Mouse (Mus musculus) neural tube, embryonic 13.5 days (tissue): ENCODE data around the gene Cacna2d4. TPM values are rescaled to one million over a fixed set of nuclear protein-coding genes. Genes with fewer than 3 reads are reported as not detected.

Source experiments
- ATAC-seq: fragments of 200-750 bp; cut with Nextera tagmentation; 2 replicates; pipeline ENCODE4 v1.8.0; 2017; ENCODE audit warnings: low read depth, mild to moderate bottlenecking, moderate TSS enrichment, moderate library complexity
- H3K27ac ChIP-seq: fragments of 300-500 bp; sonication (generic); replicated peaks from 2 replicates; pipeline ENCODE4 v1.5.1; 2015; ENCODE audit warnings: moderate library complexity, mild to moderate bottlenecking, inconsistent platforms
- H3K27me3 ChIP-seq: fragments of 300-500 bp; sonication (generic); 2 replicates; pipeline ENCODE4 v1.6.1; 2015; ENCODE audit warnings: mild to moderate bottlenecking, inconsistent platforms
- H3K36me3 ChIP-seq: fragments of 300-500 bp; sonication (generic); 2 replicates; pipeline ENCODE4 v1.6.1; 2015; ENCODE audit warnings: mild to moderate bottlenecking, inconsistent platforms
- H3K4me1 ChIP-seq: fragments of 300-500 bp; sonication (generic); replicated peaks from 2 replicates; pipeline ENCODE4 v1.6.1; 2015; ENCODE audit warnings: inconsistent platforms
- H3K4me2 ChIP-seq: fragments of 300-500 bp; sonication (generic); 2 replicates; pipeline ENCODE4 v1.6.1; 2015; ENCODE audit warnings: inconsistent platforms, mild to moderate bottlenecking, moderate library complexity
- H3K4me3 ChIP-seq: fragments of 300-500 bp; sonication (generic); 2 replicates; pipeline ENCODE4 v1.5.1; 2015; ENCODE audit warnings: mild to moderate bottlenecking, inconsistent platforms
- H3K9ac ChIP-seq: fragments of 300-500 bp; sonication (generic); 2 replicates; pipeline ENCODE4 v1.6.1; 2015; ENCODE audit warnings: moderate library complexity, mild to moderate bottlenecking, inconsistent platforms
- H3K9me3 ChIP-seq: fragments of 300-500 bp; sonication (generic); 2 replicates; pipeline ENCODE4 v1.6.1; 2016; ENCODE audit warnings: inconsistent platforms
- WGBS: fragments of 180-500 bp; shearing (Covaris S2); methylation state at CpG from one replicate; pipeline ENCODE4 v1.1.7; 2015; 5-methylcytosine and 5-hydroxymethylcytosine counted together
- polyA plus RNA-seq: library from polyadenylated mRNA; unstranded; fragments of >200 nt; fragmentation: Nextera tagmentation; extraction: Ambion mirVana; gene quantifications from 2 replicates; pipeline ENCODE4 v1.2.1, GENCODE M21; 2015

Cacna2d4 gene
- polyA plus RNA-seq, 1 experiment from 2014 or later: 0.17 TPM

DNA sequence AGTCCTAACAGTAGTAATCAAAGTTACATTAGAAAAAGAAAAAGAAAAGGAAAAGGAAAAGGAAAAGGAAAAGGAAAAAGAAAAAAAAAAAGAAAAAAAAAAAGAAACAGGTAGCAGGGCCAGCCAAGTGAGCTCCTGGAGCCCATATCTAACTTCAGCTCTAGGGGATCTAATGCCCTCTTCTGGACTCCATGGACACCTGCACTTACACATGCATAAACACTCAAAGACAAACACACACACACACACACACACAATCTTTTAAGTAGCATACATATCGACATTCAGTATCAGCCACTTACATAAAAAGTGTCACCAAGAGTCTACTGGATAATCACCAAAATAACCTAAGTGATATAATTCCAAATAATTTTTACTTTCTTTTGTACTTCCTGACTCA lies 149.3 kb downstream of the Cacna2d4 start:
- no peaks in the 10 kb centered on the region for H3K9me3 ChIP-seq
- H3K27ac ChIP-seq: no peak overlapping the region
- 96% methylated on average over 1 of the region's 1 CpGs for WGBS
- no peak for ATAC-seq
- no peaks in the 10 kb centered on the region for H3K27me3 ChIP-seq
- H3K4me2 ChIP-seq: no peak overlapping the region
- peaks cover 38% of the 10 kb centered on the region for H3K4me1 ChIP-seq
- no peak overlapping the region for H3K9ac ChIP-seq
- no peak overlapping the region for H3K4me3 ChIP-seq
- H3K36me3 ChIP-seq: no peaks in the 10 kb centered on the region

DNA sequence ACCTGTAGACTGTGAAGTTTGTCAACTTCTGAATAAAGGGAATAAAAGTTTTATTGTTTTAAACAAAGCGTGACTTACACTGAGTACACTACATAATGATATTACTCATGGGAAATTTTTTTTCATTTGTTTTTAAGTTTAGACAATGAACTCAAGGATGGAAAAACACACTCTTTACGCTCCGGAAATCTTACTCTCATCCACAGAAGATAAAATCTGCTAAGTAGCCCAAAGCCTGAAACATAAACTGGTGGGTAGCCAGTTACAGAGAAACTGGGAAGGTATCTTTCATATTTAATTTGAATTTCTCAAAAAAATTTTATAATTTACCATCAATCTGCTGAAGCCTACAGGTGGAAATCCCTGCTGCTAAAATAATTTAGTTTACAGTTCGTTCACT lies 150.1 kb downstream of the Cacna2d4 start:
- 87% methylated on average over 4 of the region's 4 CpGs for WGBS
- H3K27me3 ChIP-seq: no peaks in the 10 kb centered on the region
- no peak overlapping the region for H3K4me2 ChIP-seq
- H3K27ac ChIP-seq: no peak overlapping the region
- peaks cover 38% of the 10 kb centered on the region for H3K4me1 ChIP-seq
- H3K9me3 ChIP-seq: no peaks in the 10 kb centered on the region
- H3K4me3 ChIP-seq: no peak overlapping the region
- H3K9ac ChIP-seq: no peak overlapping the region
- no peaks in the 10 kb centered on the region for H3K36me3 ChIP-seq
- no peak for ATAC-seq

DNA sequence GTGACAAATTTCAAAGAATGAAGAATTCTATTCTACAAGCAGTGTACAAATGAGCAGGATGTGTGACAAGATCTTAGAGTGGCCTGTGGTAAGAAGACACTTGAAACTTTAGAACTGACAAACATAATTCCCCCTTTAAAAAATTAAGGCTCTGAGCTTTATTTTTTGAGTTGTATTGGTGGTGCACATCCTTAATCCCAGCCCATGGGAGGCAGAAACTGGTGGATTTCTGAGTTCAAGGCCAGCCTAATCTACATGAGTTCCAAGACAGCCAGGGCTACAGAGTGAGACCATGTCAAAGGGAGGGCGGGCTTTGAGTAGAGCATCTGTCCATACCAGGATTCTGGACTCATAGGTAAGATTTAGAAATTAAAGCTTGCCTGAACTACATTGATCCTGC lies 150.5 kb downstream of the Cacna2d4 start:
- peaks cover 38% of the 10 kb centered on the region for H3K4me1 ChIP-seq
- no peak for ATAC-seq
- 88% methylated on average over 1 of the region's 1 CpGs for WGBS
- H3K36me3 ChIP-seq: no peaks in the 10 kb centered on the region
- H3K4me3 ChIP-seq: no peak overlapping the region
- H3K9ac ChIP-seq: peak overlapping the region; percentile 53; the same call in 1 of the 2 replicates
- H3K9me3 ChIP-seq: no peaks in the 10 kb centered on the region
- no peaks in the 10 kb centered on the region for H3K27me3 ChIP-seq
- no peak overlapping the region for H3K27ac ChIP-seq
- H3K4me2 ChIP-seq: peak overlapping the region; percentile 89

DNA sequence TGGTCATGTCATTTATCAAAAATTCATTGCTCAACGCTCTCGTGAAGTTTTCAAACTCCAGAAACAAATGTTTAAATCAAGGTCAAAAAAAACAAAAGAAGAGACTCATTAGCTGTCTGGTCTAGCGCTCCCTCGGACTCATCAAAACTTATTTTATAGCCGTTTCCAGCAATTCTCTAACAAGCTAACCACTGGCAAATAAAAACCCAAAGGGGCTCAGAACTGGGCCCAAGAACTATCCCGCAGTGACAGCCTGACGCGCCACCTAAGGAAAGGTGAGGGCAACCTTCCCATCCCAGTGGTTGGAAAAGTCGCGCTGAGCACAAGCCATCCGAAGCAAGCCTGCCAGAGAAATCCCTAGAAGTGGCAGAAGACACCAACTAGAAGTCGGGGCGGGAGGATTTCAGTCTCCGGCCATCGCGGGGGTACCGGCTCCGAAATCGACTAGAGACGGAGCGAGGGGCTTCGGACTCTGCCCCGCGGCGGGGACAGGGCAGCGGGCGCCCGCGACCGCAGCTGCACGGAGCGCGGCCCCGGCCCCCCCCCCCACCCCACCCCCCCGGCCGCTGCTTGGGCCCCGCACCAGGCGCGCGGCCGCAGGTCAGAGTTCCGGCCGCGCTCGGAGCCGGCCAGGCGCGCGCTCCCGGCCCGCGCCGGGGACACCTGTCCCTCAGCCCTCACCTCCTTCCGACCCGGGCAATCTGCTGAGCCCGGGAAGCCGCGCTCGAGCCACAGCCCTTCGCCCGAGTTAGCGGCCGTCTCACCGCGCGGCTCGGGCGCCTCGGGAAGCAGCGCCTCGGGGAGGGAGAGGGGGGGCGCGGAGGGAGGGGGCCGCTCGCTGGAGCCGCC lies 151.7 kb downstream of the Cacna2d4 start:
- Histone ChIP-seq H3K9me3 (no peaks in the 10 kb centered on the region), H3K36me3 (no peaks in the 10 kb centered on the region), H3K4me1 (peaks cover 38% of the 10 kb centered on the region), H3K27me3 (no peaks in the 10 kb centered on the region), H3K4me3 (peak overlapping the region; percentile 78), H3K4me2 (peak overlapping the region; percentile 89), H3K27ac (peak overlapping the region; percentile 95), H3K9ac (peak overlapping the region; percentile 92)
- ATAC-seq: peak; percentile 89
- under 1% methylated on average over 49 of the region's 76 CpGs for WGBS

DNA sequence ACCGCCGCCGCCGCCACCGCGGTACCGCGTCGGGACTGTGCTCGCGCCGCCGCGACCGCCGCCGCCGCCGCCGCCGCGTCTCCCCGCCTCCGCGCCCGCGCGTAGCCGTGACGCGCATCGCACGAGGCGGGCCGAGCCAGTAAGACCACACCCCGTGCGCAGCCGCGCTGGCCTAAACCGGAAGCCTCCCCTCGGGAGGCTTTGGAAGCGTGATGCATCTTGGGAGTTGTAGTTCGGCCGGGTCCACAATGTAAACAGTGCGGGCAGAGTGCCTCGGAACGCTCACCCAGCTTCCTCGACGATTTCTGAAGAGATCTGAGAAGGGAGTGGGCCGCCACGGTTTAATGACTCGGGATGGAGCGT lies 152.3 kb downstream of the Cacna2d4 start:
- Histone ChIP-seq H3K27me3 (no peaks in the 10 kb centered on the region), H3K4me2 (peak overlapping the region; percentile 59), H3K4me1 (peaks cover 38% of the 10 kb centered on the region), H3K9me3 (no peaks in the 10 kb centered on the region), H3K27ac (peak overlapping the region; percentile 95), H3K4me3 (peak overlapping the region; percentile 78), H3K36me3 (no peaks in the 10 kb centered on the region), H3K9ac (peak overlapping the region; percentile 92)
- WGBS: under 1% methylated on average over 48 of the region's 53 CpGs
- peak; percentile 99 for ATAC-seq

DNA sequence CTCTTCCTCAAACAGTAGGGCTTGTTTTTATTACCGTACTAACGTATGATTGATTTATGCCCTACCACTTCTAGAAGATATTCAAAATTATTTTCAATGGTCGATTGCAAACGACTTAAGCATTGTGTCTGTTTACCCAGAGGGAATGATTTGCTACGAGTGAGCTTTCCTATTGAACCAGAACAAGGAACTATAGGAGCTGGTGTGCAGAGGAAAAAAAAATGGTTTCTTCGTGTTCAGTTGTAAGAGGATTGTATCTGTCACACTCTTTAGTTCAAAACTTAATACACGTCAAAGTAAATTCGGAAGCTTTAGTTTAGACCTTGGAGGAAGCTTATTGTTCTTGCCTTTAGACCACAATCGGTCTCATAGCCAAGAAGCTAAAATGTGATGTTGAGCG lies 152.8 kb downstream of the Cacna2d4 start:
- peak overlapping the region; percentile 68 for H3K9ac ChIP-seq
- ATAC-seq: peak; percentile 19
- H3K36me3 ChIP-seq: no peaks in the 10 kb centered on the region
- H3K4me3 ChIP-seq: peak overlapping the region; percentile 78
- H3K27ac ChIP-seq: peak overlapping the region; percentile 82
- no peaks in the 10 kb centered on the region for H3K27me3 ChIP-seq
- H3K9me3 ChIP-seq: no peaks in the 10 kb centered on the region
- peaks cover 38% of the 10 kb centered on the region for H3K4me1 ChIP-seq
- H3K4me2 ChIP-seq: peak overlapping the region; percentile 59
- WGBS: 22% methylated on average over 10 of the region's 10 CpGs

DNA sequence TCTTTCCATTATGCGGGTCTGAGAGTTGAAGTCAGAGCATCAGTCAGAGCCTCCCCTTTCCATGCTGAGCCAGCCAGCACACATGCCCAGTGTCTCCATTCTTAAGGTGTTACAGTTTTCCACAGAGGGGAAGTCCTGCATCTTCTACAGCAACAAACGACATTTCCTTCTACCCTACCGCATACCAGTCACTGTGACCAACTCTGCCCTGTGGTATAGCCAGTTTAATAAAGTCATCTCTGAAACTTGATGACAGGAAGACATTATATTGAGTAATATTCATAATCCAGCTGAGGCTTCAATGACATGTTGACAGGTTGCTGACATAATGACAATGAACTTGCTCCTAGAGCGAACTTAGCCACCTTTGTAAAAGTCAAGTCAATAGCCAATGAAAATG lies 154.4 kb downstream of the Cacna2d4 start:
- Histone ChIP-seq H3K27ac (no peak overlapping the region), H3K36me3 (no peaks in the 10 kb centered on the region), H3K9me3 (no peaks in the 10 kb centered on the region), H3K4me3 (no peak overlapping the region), H3K4me1 (peaks cover 32% of the 10 kb centered on the region), H3K9ac (no peak overlapping the region), H3K4me2 (no peak overlapping the region), H3K27me3 (no peaks in the 10 kb centered on the region)
- ATAC-seq: no peak
- 93% methylated on average over 4 of the region's 4 CpGs for WGBS

DNA sequence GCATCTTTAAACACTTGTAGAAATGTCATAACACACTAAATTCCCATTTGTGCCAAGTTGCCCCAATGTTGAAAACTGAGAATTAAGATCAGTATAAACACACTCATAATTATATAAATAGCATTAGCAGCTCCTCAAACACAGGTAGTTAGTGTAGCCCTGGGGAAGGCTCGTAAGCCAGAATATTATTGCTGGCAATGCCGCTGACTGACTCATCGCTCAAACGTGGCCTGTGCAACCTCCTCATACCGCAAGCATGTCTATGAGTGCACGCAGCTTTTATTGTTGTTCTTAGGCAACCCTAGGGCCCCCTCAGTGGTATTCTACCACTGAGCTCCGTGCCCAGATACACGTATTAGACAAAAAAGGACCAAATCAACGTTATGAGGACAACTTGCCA lies 156.5 kb downstream of the Cacna2d4 start:
- H3K4me2 ChIP-seq: no peak overlapping the region
- H3K27ac ChIP-seq: no peak overlapping the region
- 83% methylated on average over 9 of the region's 9 CpGs for WGBS
- H3K36me3 ChIP-seq: no peaks in the 10 kb centered on the region
- peaks cover 13% of the 10 kb centered on the region for H3K4me1 ChIP-seq
- H3K9ac ChIP-seq: no peak overlapping the region
- no peak for ATAC-seq
- no peaks in the 10 kb centered on the region for H3K9me3 ChIP-seq
- no peak overlapping the region for H3K4me3 ChIP-seq
- H3K27me3 ChIP-seq: no peaks in the 10 kb centered on the region

DNA sequence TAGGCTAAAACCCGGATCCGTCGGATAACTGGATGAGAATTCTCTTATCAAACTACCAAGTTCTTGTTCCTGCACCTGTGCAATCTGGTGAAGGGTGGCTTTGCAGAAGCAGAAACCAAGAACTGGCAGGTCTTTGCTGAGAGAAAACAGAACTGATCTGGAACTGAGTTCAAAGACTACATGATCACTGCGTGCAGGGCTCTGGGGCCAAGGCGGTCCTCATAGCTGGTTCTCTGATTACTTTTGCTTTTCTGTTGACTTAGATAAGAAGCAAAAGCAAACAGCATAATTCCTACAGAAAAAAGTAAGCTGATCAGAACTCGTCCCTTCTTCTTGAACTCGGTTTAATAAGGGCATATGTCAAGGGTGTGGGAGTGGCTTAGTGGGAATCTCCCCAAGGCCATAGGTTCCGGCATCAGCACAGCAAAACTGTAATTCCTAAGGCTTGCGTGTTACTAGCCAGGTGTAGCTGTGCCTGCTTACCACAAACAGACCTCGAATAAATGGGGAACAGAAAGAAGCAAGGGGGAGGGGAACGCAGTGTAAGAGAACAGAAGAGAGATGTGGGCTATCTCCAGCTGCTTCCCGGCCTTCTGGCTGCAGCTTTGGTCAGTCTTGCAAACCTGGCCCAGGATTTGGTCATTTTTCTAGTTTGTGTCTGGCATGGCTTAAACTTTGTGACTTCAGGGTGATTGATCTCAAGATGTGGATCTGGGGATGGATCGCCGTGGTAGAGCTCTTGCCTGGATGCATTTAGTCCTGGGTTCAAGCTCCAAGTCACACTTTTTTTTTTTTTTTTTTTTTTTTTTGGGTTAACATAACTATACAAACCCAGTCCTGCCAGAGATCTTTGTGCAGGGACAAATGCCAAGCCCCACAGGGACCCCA lies 159.3 kb downstream of the Cacna2d4 start:
- WGBS: 88% methylated on average over 14 of the region's 14 CpGs
- Histone ChIP-seq H3K9ac (no peak overlapping the region), H3K27me3 (no peaks in the 10 kb centered on the region), H3K4me3 (no peak overlapping the region), H3K36me3 (no peaks in the 10 kb centered on the region), H3K4me2 (no peak overlapping the region), H3K27ac (no peak overlapping the region), H3K9me3 (no peaks in the 10 kb centered on the region), H3K4me1 (no peaks in the 10 kb centered on the region)
- no peak for ATAC-seq

DNA sequence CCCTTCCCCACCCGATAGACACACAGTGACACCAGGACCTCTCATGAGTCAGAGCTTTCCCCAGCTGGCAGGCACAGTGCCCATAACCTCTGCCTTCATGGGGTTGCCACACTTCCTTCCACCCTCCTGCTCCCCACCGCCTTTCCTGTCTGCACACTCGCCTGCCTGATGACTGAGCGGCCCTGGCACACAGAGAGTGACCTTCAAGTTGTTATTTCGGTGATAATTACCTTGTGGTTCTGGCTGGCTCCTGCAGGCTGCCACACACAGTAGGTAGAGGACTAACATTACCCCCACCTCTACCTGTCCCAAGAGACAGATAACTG lies 159.9 kb downstream of the Cacna2d4 start:
- Histone ChIP-seq H3K27me3 (no peaks in the 10 kb centered on the region), H3K4me1 (no peaks in the 10 kb centered on the region), H3K9ac (no peak overlapping the region), H3K4me3 (no peak overlapping the region), H3K9me3 (no peaks in the 10 kb centered on the region), H3K4me2 (no peak overlapping the region), H3K27ac (no peak overlapping the region), H3K36me3 (no peaks in the 10 kb centered on the region)
- WGBS: 74% methylated on average over 5 of the region's 5 CpGs
- no peak for ATAC-seq

DNA sequence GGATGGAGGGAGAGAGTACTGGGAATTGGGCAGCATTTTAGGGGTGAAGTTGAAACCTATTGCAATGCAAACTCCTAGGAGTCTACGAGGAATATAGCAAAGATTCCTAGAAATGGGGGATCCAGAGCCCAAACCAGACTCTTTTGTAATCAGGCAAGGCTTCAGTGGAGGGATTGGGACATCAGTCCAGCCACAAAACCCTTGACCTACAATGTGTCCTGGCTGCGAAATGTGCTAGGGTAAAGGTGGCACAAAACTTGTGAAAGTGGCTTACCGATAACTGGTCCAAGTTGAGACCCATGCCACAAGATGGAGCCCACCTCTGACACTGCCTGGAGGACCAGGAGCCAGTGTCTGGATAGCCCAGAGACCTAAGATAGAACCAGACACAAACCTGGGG lies 163.0 kb downstream of the Cacna2d4 start:
- H3K9me3 ChIP-seq: no peaks in the 10 kb centered on the region
- 92% methylated on average over 3 of the region's 3 CpGs for WGBS
- no peak for ATAC-seq
- no peak overlapping the region for H3K4me2 ChIP-seq
- H3K4me1 ChIP-seq: no peaks in the 10 kb centered on the region
- H3K27ac ChIP-seq: no peak overlapping the region
- no peaks in the 10 kb centered on the region for H3K27me3 ChIP-seq
- no peak overlapping the region for H3K9ac ChIP-seq
- H3K36me3 ChIP-seq: no peaks in the 10 kb centered on the region
- H3K4me3 ChIP-seq: no peak overlapping the region

DNA sequence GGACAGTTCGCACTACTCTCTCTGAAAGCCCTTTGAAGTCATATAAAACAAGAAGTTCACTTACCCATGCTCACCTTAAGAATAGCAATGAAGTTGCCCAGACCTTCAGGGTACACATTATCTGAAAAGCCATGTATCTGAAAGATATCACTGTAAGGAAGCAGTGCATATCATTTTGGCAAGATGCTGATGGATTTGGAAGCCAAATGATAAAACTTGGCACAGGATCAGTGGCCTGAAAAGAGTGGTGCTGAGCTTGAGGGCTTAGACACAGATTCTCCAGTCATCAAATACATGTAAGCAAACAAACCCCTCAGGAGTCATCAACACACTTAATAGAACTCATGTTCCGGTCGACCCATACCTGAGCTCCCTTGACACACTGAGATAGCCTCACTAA lies 164.3 kb downstream of the Cacna2d4 start:
- no peaks in the 10 kb centered on the region for H3K27me3 ChIP-seq
- no peak for ATAC-seq
- no peak overlapping the region for H3K27ac ChIP-seq
- H3K9ac ChIP-seq: no peak overlapping the region
- H3K9me3 ChIP-seq: no peaks in the 10 kb centered on the region
- no peak overlapping the region for H3K4me2 ChIP-seq
- H3K4me3 ChIP-seq: no peak overlapping the region
- no peaks in the 10 kb centered on the region for H3K36me3 ChIP-seq
- H3K4me1 ChIP-seq: no peaks in the 10 kb centered on the region
- 91% methylated on average over 3 of the region's 3 CpGs for WGBS
